Mouse (Mus musculus) adrenal gland (tissue): ENCODE measurements around the gene Hadha.

ENCODE experiments used
- intact Hi-C: fragments of 180-260 bp; cut with DNase I; formaldehyde crosslinking; loops from one replicate; pipeline ENCODE4 v1.15.1; 2025
- microRNA-seq, 2 experiments: library from miRNA; unstranded; fragments of <30 nt; microRNA quantifications; one replicate each; pipeline ENCODE4; 2019

Gene Hadha

DNA sequence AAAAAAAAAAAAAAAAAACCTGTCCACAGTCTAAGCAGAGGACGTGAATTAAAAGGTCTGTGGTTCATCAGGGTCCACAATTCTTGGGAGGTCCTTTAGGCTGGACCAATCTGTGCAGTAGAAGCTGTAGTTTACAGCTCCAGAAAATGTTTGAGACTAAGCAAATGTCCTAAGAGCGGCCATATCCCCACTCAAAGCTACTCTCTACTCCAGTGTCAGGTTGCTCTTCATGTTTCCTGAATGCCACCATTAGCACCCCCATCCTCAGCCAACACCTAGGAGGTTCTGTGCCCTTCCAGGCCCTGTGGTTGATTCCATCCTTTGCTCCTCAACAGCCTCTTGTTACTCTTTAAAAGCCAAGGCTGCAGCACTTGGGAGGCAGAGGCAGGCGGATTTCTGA lies 82.6 kb downstream of the Hadha start:
- intact Hi-C loops, result no loop called here

DNA sequence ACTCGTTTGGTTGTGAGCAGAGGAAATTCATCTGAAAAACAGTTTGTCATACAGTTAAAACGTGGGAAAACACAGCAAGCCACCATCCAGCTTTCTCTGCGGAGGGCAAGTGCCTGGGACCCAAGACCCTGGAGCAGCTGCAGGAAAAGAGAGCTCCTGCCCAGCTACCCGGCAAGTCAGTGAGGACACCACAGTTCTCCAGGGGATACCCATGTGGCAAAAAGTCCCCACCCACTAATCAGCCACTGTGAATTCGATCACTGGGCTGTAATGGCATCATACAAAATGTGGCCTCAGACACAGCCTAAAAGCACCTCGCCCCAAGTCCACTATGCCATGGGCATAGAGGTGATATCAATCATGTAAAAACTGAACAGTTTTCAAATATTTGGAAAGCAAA lies 83.3 kb downstream of the Hadha start:
- intact Hi-C loops, result no loop called here

Small RNA genes within 50 kb of the gene (microRNA-seq; reads per million reads assigned to microRNA genes)
- 0.46 to 1.1 reads per million in 2 experiments for gene Mir1960
